Mouse (Mus musculus) kidney, embryonic 14.5 days (tissue): ENCODE measurements around the gene Coa6. TPM values are rescaled to one million over a fixed set of nuclear protein-coding genes. Genes with fewer than 3 reads are reported as not detected.

Source experiments
- ATAC-seq: fragments of 200-750 bp; cut with Nextera tagmentation; 2 replicates; pipeline ENCODE4 v1.8.0; 2017; ENCODE audit warnings: moderate number of reproducible peaks, mild to moderate bottlenecking, moderate TSS enrichment, moderate library complexity; ENCODE audit not compliant: low FRiP score, low TSS enrichment
- H3K27ac ChIP-seq: fragments of 300-500 bp; sonication (generic); 2 replicates; pipeline ENCODE4 v1.5.1; 2014; ENCODE audit warnings: low read depth, mild to moderate bottlenecking, low read length, moderate library complexity, mixed read lengths
- H3K27me3 ChIP-seq: fragments of 300-500 bp; sonication (generic); 2 replicates; pipeline ENCODE4 v1.6.1; 2014; ENCODE audit warnings: mild to moderate bottlenecking, low read length; ENCODE audit not compliant: control insufficient read depth, insufficient read depth
- H3K36me3 ChIP-seq: fragments of 300-500 bp; sonication (generic); 2 replicates; pipeline ENCODE4 v1.6.1; 2014; ENCODE audit warnings: low read length, mixed read lengths; ENCODE audit not compliant: control insufficient read depth, insufficient read depth
- H3K4me1 ChIP-seq: fragments of 300-500 bp; sonication (generic); 2 replicates; pipeline ENCODE4 v1.6.1; 2014; ENCODE audit warnings: low read length, mixed read lengths; ENCODE audit not compliant: control insufficient read depth, insufficient read depth
- H3K4me2 ChIP-seq: fragments of 300-500 bp; sonication (generic); replicated peaks from 2 replicates; pipeline ENCODE4 v1.6.1; 2014; ENCODE audit warnings: low read depth, mild to moderate bottlenecking, low read length
- H3K4me3 ChIP-seq: fragments of 300-500 bp; sonication (generic); 2 replicates; pipeline ENCODE4 v1.5.1; 2014; ENCODE audit warnings: mild to moderate bottlenecking, low read length
- H3K9ac ChIP-seq: fragments of 300-500 bp; sonication (generic); 2 replicates; pipeline ENCODE4 v1.6.1; 2014; ENCODE audit warnings: low read depth, mild to moderate bottlenecking, low read length, moderate library complexity
- H3K9me3 ChIP-seq: fragments of 300-500 bp; sonication (generic); 2 replicates; pipeline ENCODE4 v1.6.1; 2016; ENCODE audit warnings: low read length; ENCODE audit not compliant: control insufficient read depth
- WGBS: fragments of 180-500 bp; shearing (Covaris S2); extraction: QIAGEN DNeasy Blood & Tissue Kit; methylation state at CpG from one replicate; pipeline ENCODE4 v1.1.7; 2014; 5-methylcytosine and 5-hydroxymethylcytosine counted together
- polyA plus RNA-seq: library from polyadenylated mRNA; unstranded; fragments of >200 nt; fragmentation: Nextera tagmentation; extraction: Ambion mirVana; gene quantifications from 2 replicates; pipeline ENCODE4 v1.2.1, GENCODE M21; 2014

The Coa6 gene
- 57.7 and 68.6 TPM in 2 replicates for polyA plus RNA-seq

DNA sequence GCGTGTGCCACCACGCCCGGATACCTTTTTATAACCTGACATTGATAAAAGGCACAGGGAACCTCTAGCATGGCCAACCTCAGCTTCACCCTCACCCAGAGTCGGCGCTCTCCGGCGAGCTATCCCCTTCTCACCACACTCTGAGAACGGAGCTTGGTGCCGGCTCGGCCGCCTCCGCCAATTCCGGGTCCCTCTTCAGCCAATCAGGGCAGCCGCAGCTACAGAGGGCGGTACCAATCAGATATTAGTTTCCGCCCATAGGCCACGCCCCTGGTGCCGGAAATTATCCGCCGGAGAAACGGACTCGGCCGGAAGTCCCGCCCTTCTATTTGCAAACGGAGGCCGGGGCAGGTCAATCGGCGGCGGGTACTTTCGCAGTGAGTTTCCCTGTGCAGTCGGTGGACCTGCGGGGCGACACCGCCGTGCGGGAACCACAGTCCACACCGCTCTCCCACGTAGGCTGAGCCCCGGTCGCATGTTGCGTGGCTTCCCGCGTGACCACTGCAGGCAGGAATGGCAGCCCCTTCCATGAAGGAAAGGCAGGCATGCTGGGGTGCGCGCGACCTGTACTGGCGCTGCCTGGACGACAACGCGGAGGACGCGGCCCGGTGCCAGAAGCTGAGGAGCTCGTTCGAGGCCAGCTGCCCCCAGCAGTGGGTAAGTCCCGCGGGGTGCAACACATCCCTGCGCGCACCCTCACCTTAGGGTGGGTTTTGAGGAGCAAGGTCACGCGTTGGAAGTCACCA lies at the start of gene Coa6:
TSS of gene Coa6 (plus strand) at position 342 of the 746 bp plus-strand sequence.
- no peaks in the 10 kb centered on the region for H3K9me3 ChIP-seq
- peak within 1 kb of the TSS; percentile 71 for H3K9ac ChIP-seq
- H3K4me3 ChIP-seq, result peak within 1 kb of the TSS; percentile 69
- peaks cover 8% of the 10 kb centered on the region; the same call in 1 of the 2 replicates for H3K4me1 ChIP-seq
- peaks cover 27% of the 10 kb centered on the region for H3K36me3 ChIP-seq
- ATAC-seq, result peak; percentile 99
- peak within 1 kb of the TSS; percentile 30; the same call in 1 of the 2 replicates for H3K27ac ChIP-seq
- peak within 1 kb of the TSS; percentile 82 for H3K4me2 ChIP-seq
- WGBS, result under 1% methylated on average over 61 of the region's 61 CpGs
- H3K27me3 ChIP-seq, result no peaks in the 10 kb centered on the region

DNA sequence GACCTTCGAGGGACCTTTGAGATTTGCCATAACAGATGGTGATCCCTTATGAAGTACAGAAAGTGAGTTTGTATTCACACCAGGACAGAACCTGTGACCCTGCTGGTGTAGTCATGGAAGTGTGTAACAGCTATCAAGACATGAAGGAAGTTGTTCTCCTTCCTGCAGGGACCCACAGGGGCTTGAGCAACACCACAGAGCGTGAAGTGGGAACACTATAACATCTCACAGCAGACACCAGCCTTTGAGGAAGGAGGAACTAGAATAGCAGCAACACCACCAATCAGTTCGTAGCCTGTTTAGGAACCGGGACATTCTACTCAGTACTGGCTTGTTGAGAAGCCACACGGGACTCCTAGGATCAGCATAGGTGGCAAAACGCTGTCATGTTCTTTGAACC lies 42.7 kb upstream of the Coa6 start:
- H3K27me3 ChIP-seq, result no peaks in the 10 kb centered on the region
- no peaks in the 10 kb centered on the region for H3K4me1 ChIP-seq
- H3K9me3 ChIP-seq, result no peaks in the 10 kb centered on the region
- H3K9ac ChIP-seq, result no peak overlapping the region
- no peaks in the 10 kb centered on the region for H3K36me3 ChIP-seq
- no peak overlapping the region for H3K4me2 ChIP-seq
- no peak for ATAC-seq
- H3K4me3 ChIP-seq, result no peak overlapping the region
- 82% methylated on average over 6 of the region's 6 CpGs for WGBS
- no peak overlapping the region for H3K27ac ChIP-seq

DNA sequence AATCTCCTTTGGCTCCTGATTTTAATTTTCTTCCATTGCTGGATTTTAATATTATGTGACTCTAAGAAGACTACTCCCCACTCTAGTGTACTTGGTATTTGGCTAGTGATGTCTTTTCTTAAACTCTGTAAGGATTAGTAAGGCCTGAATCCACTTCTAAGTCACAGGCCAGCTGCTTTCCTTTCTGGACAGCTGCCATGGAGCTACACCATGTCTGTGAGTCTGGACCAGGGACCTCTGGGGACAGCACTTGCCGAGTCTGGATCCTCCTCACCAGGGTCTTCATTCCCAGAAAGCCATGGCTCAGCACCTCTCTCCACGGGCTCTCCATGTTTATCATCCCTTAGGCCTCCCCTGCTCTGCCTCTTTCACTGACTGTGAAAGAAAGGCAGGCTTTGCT lies 42.2 kb upstream of the Coa6 start:
- H3K4me1 ChIP-seq, result no peaks in the 10 kb centered on the region
- H3K4me2 ChIP-seq, result no peak overlapping the region
- 66% methylated on average over 2 of the region's 2 CpGs for WGBS
- H3K27me3 ChIP-seq, result no peaks in the 10 kb centered on the region
- no peaks in the 10 kb centered on the region for H3K9me3 ChIP-seq
- no peak overlapping the region for H3K27ac ChIP-seq
- ATAC-seq, result no peak
- no peak overlapping the region for H3K4me3 ChIP-seq
- H3K36me3 ChIP-seq, result no peaks in the 10 kb centered on the region
- no peak overlapping the region for H3K9ac ChIP-seq

DNA sequence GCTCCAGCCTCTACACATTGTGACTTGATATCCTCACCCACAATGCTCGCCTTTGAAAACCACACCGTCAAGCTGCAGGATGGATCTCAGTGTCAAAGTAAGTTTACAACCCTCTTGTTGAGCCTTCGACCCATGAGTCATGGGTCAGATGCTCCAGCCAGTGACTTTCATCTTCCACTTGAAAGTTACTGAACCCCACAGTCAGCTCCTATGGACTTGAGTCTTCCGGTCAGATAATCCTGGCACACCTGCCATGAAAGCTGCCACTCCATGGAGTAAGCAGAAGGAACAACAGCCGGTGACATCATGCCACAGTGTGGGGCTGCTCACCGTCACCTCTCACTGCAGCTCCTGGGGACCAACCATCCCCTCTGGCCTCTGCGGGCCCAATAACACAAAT lies 41.0 kb upstream of the Coa6 start:
- Histone ChIP-seq H3K9ac (no peak overlapping the region), H3K36me3 (no peaks in the 10 kb centered on the region), H3K27me3 (no peaks in the 10 kb centered on the region), H3K4me3 (no peak overlapping the region), H3K4me1 (no peaks in the 10 kb centered on the region), H3K27ac (no peak overlapping the region), H3K9me3 (no peaks in the 10 kb centered on the region), H3K4me2 (no peak overlapping the region)
- 46% methylated on average over 7 of the region's 7 CpGs for WGBS
- ATAC-seq, result peak; percentile 64

DNA sequence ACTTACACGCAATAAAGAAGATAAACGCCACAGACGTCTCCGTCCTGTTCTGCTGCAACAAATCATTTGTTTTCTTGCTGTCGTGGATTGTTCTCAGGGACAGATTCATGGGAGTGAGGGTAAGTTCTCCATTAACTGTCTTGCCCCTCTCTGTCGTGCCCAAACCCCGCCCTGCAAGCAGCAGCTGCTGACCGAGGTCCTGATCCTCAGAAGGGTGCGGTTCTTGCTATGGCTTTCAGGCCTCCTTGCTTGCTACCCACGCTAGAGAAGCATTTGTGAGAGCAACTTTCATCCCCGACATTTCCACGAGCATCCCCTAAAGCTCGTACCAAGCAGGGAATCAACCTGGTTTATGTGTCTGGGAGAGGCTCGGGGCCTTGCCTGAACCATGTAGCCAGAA lies 40.1 kb upstream of the Coa6 start:
- Histone ChIP-seq H3K9ac (no peak overlapping the region), H3K4me2 (no peak overlapping the region), H3K27ac (no peak overlapping the region), H3K4me3 (no peak overlapping the region), H3K27me3 (no peaks in the 10 kb centered on the region), H3K36me3 (no peaks in the 10 kb centered on the region), H3K9me3 (no peaks in the 10 kb centered on the region), H3K4me1 (no peaks in the 10 kb centered on the region)
- no peak for ATAC-seq
- WGBS, result 32% methylated on average over 14 of the region's 14 CpGs

DNA sequence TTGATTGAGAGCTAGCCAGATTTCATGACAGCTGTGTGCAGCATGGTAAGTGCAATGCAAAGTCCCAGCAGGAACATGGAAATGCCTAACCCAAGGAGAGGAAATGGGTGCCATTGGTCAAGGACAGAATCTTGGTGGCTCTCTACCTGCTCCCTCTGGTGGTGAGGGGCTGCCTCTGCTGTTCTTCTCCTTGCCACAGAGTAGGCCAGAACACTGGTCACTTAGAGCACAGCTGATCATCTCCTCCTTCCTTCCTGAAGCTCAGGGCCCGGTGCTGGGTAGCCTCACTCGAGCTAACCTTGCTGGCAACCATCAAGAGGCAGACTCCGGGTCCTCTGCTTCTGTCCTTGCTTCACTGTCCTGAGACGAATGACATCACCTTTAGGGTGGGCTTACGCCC lies 39.6 kb upstream of the Coa6 start:
- Histone ChIP-seq H3K9ac (no peak overlapping the region), H3K27me3 (no peaks in the 10 kb centered on the region), H3K27ac (no peak overlapping the region), H3K4me2 (no peak overlapping the region), H3K9me3 (no peaks in the 10 kb centered on the region), H3K36me3 (no peaks in the 10 kb centered on the region), H3K4me1 (no peaks in the 10 kb centered on the region), H3K4me3 (no peak overlapping the region)
- no peak for ATAC-seq
- WGBS, result 71% methylated on average over 5 of the region's 5 CpGs

DNA sequence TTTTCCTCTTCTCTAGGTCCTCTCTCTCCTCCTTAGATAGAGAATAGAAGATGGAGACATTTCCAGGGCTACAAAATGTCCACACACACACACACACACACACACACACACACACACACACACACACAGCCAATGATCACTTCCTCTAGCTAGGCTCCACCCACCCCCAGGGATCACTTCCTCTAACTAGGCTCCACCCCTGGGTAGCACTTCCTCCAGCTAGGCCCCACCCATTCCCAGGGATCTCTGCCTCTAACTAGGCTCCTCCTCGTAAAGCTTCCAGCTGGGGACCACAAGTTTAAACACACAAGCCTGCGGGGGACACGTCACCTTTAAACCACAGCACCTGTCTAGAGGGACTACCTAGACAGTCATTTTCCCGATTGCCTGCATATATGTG lies 34.7 kb upstream of the Coa6 start:
- H3K9me3 ChIP-seq, result no peaks in the 10 kb centered on the region
- H3K4me2 ChIP-seq, result no peak overlapping the region
- H3K27ac ChIP-seq, result no peak overlapping the region
- 87% methylated on average over 4 of the region's 4 CpGs for WGBS
- no peaks in the 10 kb centered on the region for H3K4me1 ChIP-seq
- no peak overlapping the region for H3K4me3 ChIP-seq
- H3K27me3 ChIP-seq, result no peaks in the 10 kb centered on the region
- H3K9ac ChIP-seq, result no peak overlapping the region
- no peaks in the 10 kb centered on the region for H3K36me3 ChIP-seq
- no peak for ATAC-seq

DNA sequence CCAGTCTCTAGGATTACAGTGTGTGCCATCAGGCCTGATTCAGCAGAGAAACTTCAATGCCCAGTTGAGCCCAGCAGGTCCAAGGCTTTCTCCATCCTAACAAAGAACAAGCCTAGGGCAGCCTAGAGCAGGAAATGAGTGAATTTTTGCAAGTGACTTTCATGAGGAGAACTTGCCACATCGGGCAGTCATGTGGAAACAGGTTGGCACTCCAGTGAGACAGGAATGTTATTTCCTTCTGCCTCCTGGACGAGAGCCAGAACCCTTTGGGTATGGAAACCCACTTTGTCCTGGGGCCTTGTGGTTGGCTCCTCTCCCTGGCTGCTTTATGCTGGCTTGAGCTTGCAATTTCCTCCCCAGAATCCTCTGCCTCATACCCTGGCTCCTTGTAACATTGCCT lies 30.8 kb upstream of the Coa6 start:
- no peaks in the 10 kb centered on the region for H3K4me1 ChIP-seq
- no peak overlapping the region for H3K27ac ChIP-seq
- WGBS, result 53% methylated on average over 2 of the region's 2 CpGs
- H3K27me3 ChIP-seq, result no peaks in the 10 kb centered on the region
- H3K36me3 ChIP-seq, result no peaks in the 10 kb centered on the region
- H3K4me2 ChIP-seq, result no peak overlapping the region
- H3K4me3 ChIP-seq, result no peak overlapping the region
- H3K9ac ChIP-seq, result no peak overlapping the region
- no peaks in the 10 kb centered on the region for H3K9me3 ChIP-seq
- no peak for ATAC-seq

DNA sequence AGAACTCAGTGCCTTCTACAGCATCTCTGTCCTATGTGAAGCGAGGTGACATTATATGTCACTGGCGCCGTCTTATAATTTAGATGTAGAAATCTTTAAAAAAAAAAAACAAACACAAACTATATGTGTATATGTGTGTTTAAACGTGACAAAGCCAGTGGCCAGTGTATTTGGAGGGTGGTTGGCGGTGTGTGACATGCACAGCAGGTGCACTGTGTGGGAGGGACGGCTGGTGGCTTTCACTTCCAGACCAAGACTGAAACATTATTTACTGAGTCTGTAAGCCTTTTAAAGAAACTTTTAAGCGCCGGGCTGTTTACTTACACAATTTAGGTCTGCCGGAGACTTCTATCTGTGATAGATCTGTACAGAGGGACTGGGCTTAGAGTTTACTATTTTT lies 26.9 kb upstream of the Coa6 start:
- Histone ChIP-seq H3K9me3 (no peaks in the 10 kb centered on the region), H3K4me2 (no peak overlapping the region), H3K27ac (no peak overlapping the region), H3K4me3 (no peak overlapping the region), H3K4me1 (no peaks in the 10 kb centered on the region), H3K9ac (no peak overlapping the region), H3K27me3 (no peaks in the 10 kb centered on the region), H3K36me3 (no peaks in the 10 kb centered on the region)
- ATAC-seq, result no peak
- 72% methylated on average over 9 of the region's 9 CpGs for WGBS
